Mouse (Mus musculus) limb, embryonic 14.5 days (tissue): ENCODE measurements at regions not wholly inside any gene's neighbourhood (a gene's known extent, or its start where the extent isn't known, plus 50 kb on each side); places are given as distances from the start of the nearest gene placed in this dataset.
A peak's percentile ranks its signal among the peaks of the same experiment; 100 is the strongest.

Experiments used
- ATAC-seq: fragments of 200-750 bp; cut with Nextera tagmentation; 2 replicates; pipeline ENCODE4 v1.8.0; 2017; ENCODE audit warnings: low read depth, moderate number of reproducible peaks, moderate TSS enrichment; ENCODE audit not compliant: low FRiP score
- DNase-seq: peaks from one replicate; pipeline ENCODE4 v3.0.0-alpha.2; 2015; ENCODE audit warnings: low spot score
- H3K27ac ChIP-seq: fragments of 300-500 bp; sonication (generic); replicated peaks from 2 replicates; pipeline ENCODE4 v1.5.1; 2014; ENCODE audit warnings: low read depth, mild to moderate bottlenecking, low read length, moderate library complexity, mixed read lengths
- H3K27me3 ChIP-seq: fragments of 300-500 bp; sonication (generic); 2 replicates; pipeline ENCODE4 v1.6.1; 2014; ENCODE audit warnings: low read length, mixed read lengths; ENCODE audit not compliant: control insufficient read depth, insufficient read depth
- H3K36me3 ChIP-seq: fragments of 300-500 bp; sonication (generic); 2 replicates; pipeline ENCODE4 v1.6.1; 2014; ENCODE audit warnings: mild to moderate bottlenecking, low read length, moderate library complexity, mixed read lengths; ENCODE audit not compliant: control insufficient read depth, insufficient read depth
- H3K4me1 ChIP-seq: fragments of 300-500 bp; sonication (generic); 2 replicates; pipeline ENCODE4 v1.6.1; 2014; ENCODE audit warnings: antibody characterized with exemption, low read length, mixed read lengths; ENCODE audit not compliant: control insufficient read depth, insufficient read depth
- H3K4me2 ChIP-seq: fragments of 300-500 bp; sonication (generic); replicated peaks from 2 replicates; pipeline ENCODE4 v1.6.1; 2014; ENCODE audit warnings: low read depth, mild to moderate bottlenecking, low read length, moderate library complexity; ENCODE audit not compliant: severe bottlenecking
- H3K4me3 ChIP-seq: fragments of 300-500 bp; sonication (generic); replicated peaks from 2 replicates; pipeline ENCODE4 v1.5.1; 2014; ENCODE audit warnings: low read length
- H3K9ac ChIP-seq: fragments of 300-500 bp; sonication (generic); 2 replicates; pipeline ENCODE4 v1.6.1; 2014; ENCODE audit warnings: mild to moderate bottlenecking, low read depth, low read length, moderate library complexity; ENCODE audit not compliant: severe bottlenecking
- H3K9me3 ChIP-seq: fragments of 300-500 bp; sonication (generic); 2 replicates; pipeline ENCODE4 v1.6.1; 2016; ENCODE audit warnings: low read length; ENCODE audit not compliant: control insufficient read depth
- POLR2A ChIP-seq: fragments of 200-500 bp; IDR thresholded peaks from 2 replicates; pipeline ENCODE4 v1.8.0; 2012; ENCODE audit warnings: inconsistent platforms, mild to moderate bottlenecking, moderate library complexity, borderline replicate concordance; ENCODE audit not compliant: insufficient read depth, insufficient read length; ENCODE audit errors: extremely low read depth
- WGBS: fragments of 180-500 bp; shearing (Covaris S2); extraction: QIAGEN DNeasy Blood & Tissue Kit; methylation state at CpG from one replicate; pipeline ENCODE4 v1.1.7; 2014; 5-methylcytosine and 5-hydroxymethylcytosine counted together

GRCm38 (mm10) chr3:149508671-149509070, 518.3 kb upstream of the Adgrl2 start:
- 86% methylated on average over 10 of the region's 10 CpGs for WGBS
- Histone ChIP-seq H3K27me3 (no peaks in the 10 kb centered on the region), H3K36me3 (no peaks in the 10 kb centered on the region), H3K9me3 (no peaks in the 10 kb centered on the region), H3K4me3 (no peak overlapping the region), H3K4me1 (no peaks in the 10 kb centered on the region), H3K9ac (no peak overlapping the region), H3K27ac (no peak overlapping the region), H3K4me2 (no peak overlapping the region)
- no peak for ATAC-seq
- DNase-seq, result no peak
- TF ChIP-seq POLR2A, result no peak

GRCm38 (mm10) chr3:149505692-149506091, 515.3 kb upstream of the Adgrl2 start:
- Histone ChIP-seq H3K27me3 (no peaks in the 10 kb centered on the region), H3K36me3 (no peaks in the 10 kb centered on the region), H3K9ac (no peak overlapping the region), H3K4me2 (no peak overlapping the region), H3K9me3 (no peaks in the 10 kb centered on the region), H3K27ac (no peak overlapping the region), H3K4me1 (no peaks in the 10 kb centered on the region), H3K4me3 (no peak overlapping the region)
- WGBS, result 67% methylated on average over 9 of the region's 9 CpGs
- TF ChIP-seq POLR2A, result no peak
- no peak for ATAC-seq
- DNase-seq, result no peak

- WGBS, result 96% methylated on average over 2 of the region's 2 CpGs
Measured at GRCm38 (mm10) chr3:149503992-149504391, 513.6 kb upstream of the Adgrl2 start.

GRCm38 (mm10) chr3:149500130-149500529, 509.8 kb upstream of the Adgrl2 start:
- H3K4me1 ChIP-seq, result peaks cover 16% of the 10 kb centered on the region
- no peak overlapping the region for H3K9ac ChIP-seq
- no peaks in the 10 kb centered on the region for H3K9me3 ChIP-seq
- no peak overlapping the region for H3K4me2 ChIP-seq
- no peaks in the 10 kb centered on the region for H3K36me3 ChIP-seq
- H3K27ac ChIP-seq, result no peak overlapping the region
- H3K27me3 ChIP-seq, result no peaks in the 10 kb centered on the region
- TF ChIP-seq POLR2A, result no peak
- ATAC-seq (no peak), DNase-seq (no peak)
- WGBS, result 76% methylated on average over 3 of the region's 3 CpGs
- H3K4me3 ChIP-seq, result no peak overlapping the region

More at GRCm38 (mm10) chr3:149503992-149504391, 513.6 kb upstream of the Adgrl2 start:
- DNase-seq (no peak), ATAC-seq (no peak)
- no peaks in the 10 kb centered on the region for H3K4me1 ChIP-seq
- no peak overlapping the region for H3K27ac ChIP-seq
- H3K27me3 ChIP-seq, result no peaks in the 10 kb centered on the region
- no peak overlapping the region for H3K9ac ChIP-seq
- H3K4me3 ChIP-seq, result no peak overlapping the region
- TF ChIP-seq POLR2A, result no peak
- no peak overlapping the region for H3K4me2 ChIP-seq
- no peaks in the 10 kb centered on the region for H3K9me3 ChIP-seq
- H3K36me3 ChIP-seq, result no peaks in the 10 kb centered on the region

- Histone ChIP-seq H3K4me2 (no peak overlapping the region), H3K4me3 (no peak overlapping the region), H3K36me3 (no peaks in the 10 kb centered on the region), H3K9ac (no peak overlapping the region), H3K9me3 (no peaks in the 10 kb centered on the region), H3K27ac (no peak overlapping the region), H3K27me3 (no peaks in the 10 kb centered on the region), H3K4me1 (peaks cover 16% of the 10 kb centered on the region)
- ATAC-seq (no peak), DNase-seq (no peak)
- no peak for TF ChIP-seq POLR2A
- 30% methylated on average over 1 of the region's 1 CpGs for WGBS
Measured at GRCm38 (mm10) chr3:149498765-149499164, 508.4 kb upstream of the Adgrl2 start.

- H3K4me3 ChIP-seq, result no peak overlapping the region
- WGBS, result 29% methylated on average over 10 of the region's 10 CpGs
- 0 out of 2 replicates have a peak, but pooled peaks have one; percentile 30 for ATAC-seq
Measured at GRCm38 (mm10) chr3:149496829-149497471, 506.6 kb upstream of the Adgrl2 start.

More at GRCm38 (mm10) chr3:149496829-149497471, 506.6 kb upstream of the Adgrl2 start:
- no peak overlapping the region for H3K9ac ChIP-seq
- peak; percentile 55 for DNase-seq
- no peaks in the 10 kb centered on the region for H3K27me3 ChIP-seq
- H3K9me3 ChIP-seq, result no peaks in the 10 kb centered on the region
- no peaks in the 10 kb centered on the region for H3K36me3 ChIP-seq
- H3K4me2 ChIP-seq, result peak overlapping the region; percentile 19
- no peak for TF ChIP-seq POLR2A
- peak overlapping the region; percentile 58; the same call in 1 of the 2 replicates for H3K27ac ChIP-seq
- peaks cover 16% of the 10 kb centered on the region for H3K4me1 ChIP-seq
